Mouse (Mus musculus): ENCODE measurements at regions not wholly inside any gene's neighbourhood (a gene's known extent, or its start where the extent isn't known, plus 50 kb on each side); places are given as distances from the start of the nearest gene placed in this dataset.
"Not testable (repeated sequence)": the region's sequence is repeated elsewhere in the genome, so short reads cannot be mapped to it uniquely, and the experiment has no call there.

GRCm38 (mm10) chr16:3114473-3115335 is 476.1 kb upstream of the Olfr161 start:
- H3K4me1 ChIP-seq (replicated peaks; ENCODE audit: control insufficient read depth, insufficient read depth, low read length); H3K9ac ChIP-seq (ENCODE audit: low read depth, low read length); H3K4me3 ChIP-seq (ENCODE audit: low read depth, low read length); DNase-seq (ENCODE audit: low spot score); H3K9me3 ChIP-seq (ENCODE audit: control insufficient read depth, low read length); H3K4me2 ChIP-seq; H3K27me3 ChIP-seq (replicated peaks; ENCODE audit: control insufficient read depth, insufficient read depth, low read length); H3K36me3 ChIP-seq (ENCODE audit: control insufficient read depth, insufficient read depth, low read length); H3K27ac ChIP-seq (ENCODE audit: low read depth, low read length): not testable (repeated sequence)
- ATAC-seq (replicated peaks; ENCODE audit: low FRiP score) = peak; percentile 97
- 75% methylated on average over 2 of the region's 3 CpGs for WGBS

- H3K27ac ChIP-seq (ENCODE audit: low read depth, low read length); H3K9me3 ChIP-seq (ENCODE audit: control insufficient read depth, low read length); H3K27me3 ChIP-seq (replicated peaks; ENCODE audit: control insufficient read depth, insufficient read depth, low read length); H3K4me1 ChIP-seq (replicated peaks; ENCODE audit: control insufficient read depth, insufficient read depth, low read length); H3K36me3 ChIP-seq (ENCODE audit: control insufficient read depth, insufficient read depth, low read length); H3K9ac ChIP-seq (ENCODE audit: low read depth, low read length); H3K4me3 ChIP-seq (ENCODE audit: low read depth, low read length); H3K4me2 ChIP-seq: not testable (repeated sequence)
- ATAC-seq (replicated peaks; ENCODE audit: low FRiP score) (peak; percentile 88), DNase-seq (ENCODE audit: low spot score) (peak; percentile 33)
- 66% methylated on average over 8 of the region's 9 CpGs for WGBS
These were observed 475.3 kb upstream of the Olfr161 start for GRCm38 (mm10) chr16:3115336-3116112.

GRCm38 (mm10) chr16:3116113-3116511 is 474.7 kb upstream of the Olfr161 start:
- H3K4me2 ChIP-seq; ATAC-seq (replicated peaks; ENCODE audit: low FRiP score); H3K36me3 ChIP-seq (ENCODE audit: control insufficient read depth, insufficient read depth, low read length); H3K4me3 ChIP-seq (ENCODE audit: low read depth, low read length); DNase-seq (ENCODE audit: low spot score); H3K27me3 ChIP-seq (replicated peaks; ENCODE audit: control insufficient read depth, insufficient read depth, low read length); H3K4me1 ChIP-seq (replicated peaks; ENCODE audit: control insufficient read depth, insufficient read depth, low read length); H3K9ac ChIP-seq (ENCODE audit: low read depth, low read length); H3K9me3 ChIP-seq (ENCODE audit: control insufficient read depth, low read length); H3K27ac ChIP-seq (ENCODE audit: low read depth, low read length): not testable (repeated sequence)
- 66% methylated on average over 2 of the region's 3 CpGs for WGBS

GRCm38 (mm10) chr16:3121216-3121615 is 469.6 kb upstream of the Olfr161 start:
- not testable (repeated sequence) for H3K4me3 ChIP-seq (ENCODE audit: low read depth, low read length); H3K4me1 ChIP-seq (replicated peaks; ENCODE audit: control insufficient read depth, insufficient read depth, low read length); H3K9me3 ChIP-seq (ENCODE audit: control insufficient read depth, low read length); ATAC-seq (replicated peaks; ENCODE audit: low FRiP score); H3K27me3 ChIP-seq (replicated peaks; ENCODE audit: control insufficient read depth, insufficient read depth, low read length); H3K4me2 ChIP-seq; DNase-seq (ENCODE audit: low spot score); H3K36me3 ChIP-seq (ENCODE audit: control insufficient read depth, insufficient read depth, low read length); H3K27ac ChIP-seq (ENCODE audit: low read depth, low read length); H3K9ac ChIP-seq (ENCODE audit: low read depth, low read length)

- not testable (repeated sequence) for H3K36me3 ChIP-seq (ENCODE audit: control insufficient read depth, insufficient read depth, low read length); DNase-seq (ENCODE audit: low spot score); H3K4me3 ChIP-seq (ENCODE audit: low read depth, low read length); H3K27me3 ChIP-seq (replicated peaks; ENCODE audit: control insufficient read depth, insufficient read depth, low read length); H3K4me1 ChIP-seq (replicated peaks; ENCODE audit: control insufficient read depth, insufficient read depth, low read length); H3K4me2 ChIP-seq; H3K9ac ChIP-seq (ENCODE audit: low read depth, low read length); H3K27ac ChIP-seq (ENCODE audit: low read depth, low read length); H3K9me3 ChIP-seq (ENCODE audit: control insufficient read depth, low read length)
- ATAC-seq (replicated peaks; ENCODE audit: low FRiP score) = peak; percentile 43
- WGBS = 52% methylated on average over 4 of the region's 6 CpGs
These were observed 468.5 kb upstream of the Olfr161 start for GRCm38 (mm10) chr16:3122145-3122860.

GRCm38 (mm10) chr16:3122861-3123477 is 467.9 kb upstream of the Olfr161 start:
- not testable (repeated sequence) for H3K27me3 ChIP-seq (replicated peaks; ENCODE audit: control insufficient read depth, insufficient read depth, low read length); H3K4me2 ChIP-seq; H3K4me3 ChIP-seq (ENCODE audit: low read depth, low read length); H3K9me3 ChIP-seq (ENCODE audit: control insufficient read depth, low read length); H3K36me3 ChIP-seq (ENCODE audit: control insufficient read depth, insufficient read depth, low read length); H3K9ac ChIP-seq (ENCODE audit: low read depth, low read length); H3K4me1 ChIP-seq (replicated peaks; ENCODE audit: control insufficient read depth, insufficient read depth, low read length); H3K27ac ChIP-seq (ENCODE audit: low read depth, low read length)
- ATAC-seq (replicated peaks; ENCODE audit: low FRiP score) = peak; percentile 86
- peak; percentile 51 for DNase-seq (ENCODE audit: low spot score)
- WGBS = 57% methylated on average over 8 of the region's 8 CpGs

GRCm38 (mm10) chr16:3127317-3127716 is 463.5 kb upstream of the Olfr161 start:
- WGBS = 35% methylated on average over 2 of the region's 2 CpGs
- H3K4me2 ChIP-seq = not testable (repeated sequence)

More at GRCm38 (mm10) chr16:3127317-3127716, 463.5 kb upstream of the Olfr161 start:
- H3K36me3 ChIP-seq (ENCODE audit: control insufficient read depth, insufficient read depth, low read length); H3K27ac ChIP-seq (ENCODE audit: low read depth, low read length); DNase-seq (ENCODE audit: low spot score); ATAC-seq (replicated peaks; ENCODE audit: low FRiP score); H3K27me3 ChIP-seq (replicated peaks; ENCODE audit: control insufficient read depth, insufficient read depth, low read length); H3K4me3 ChIP-seq (ENCODE audit: low read depth, low read length); H3K9me3 ChIP-seq (ENCODE audit: control insufficient read depth, low read length); H3K4me1 ChIP-seq (replicated peaks; ENCODE audit: control insufficient read depth, insufficient read depth, low read length); H3K9ac ChIP-seq (ENCODE audit: low read depth, low read length): not testable (repeated sequence)

Data from liver, embryonic 11.5 days (tissue).